Mouse (Mus musculus) hindbrain, embryonic 16.5 days (tissue): Measurements from ENCODE around the gene Tnxb. TPM values are rescaled to one million over a fixed set of nuclear protein-coding genes. Genes with fewer than 3 reads are reported as not detected.

Experiments
- ATAC-seq: fragments of 200-750 bp; cut with Nextera tagmentation; 2 replicates; pipeline ENCODE4 v1.8.0; 2017; ENCODE audit warnings: moderate TSS enrichment, moderate library complexity
- H3K27ac ChIP-seq: fragments of 300-500 bp; sonication (generic); 2 replicates; pipeline ENCODE4 v1.5.1; 2014; ENCODE audit warnings: low read depth, mild to moderate bottlenecking, control low read depth, low read length, moderate library complexity
- H3K27me3 ChIP-seq: fragments of 300-500 bp; sonication (generic); replicated peaks from 2 replicates; pipeline ENCODE4 v1.6.1; 2014; ENCODE audit warnings: low read length; ENCODE audit not compliant: control insufficient read depth, insufficient read depth
- H3K36me3 ChIP-seq: fragments of 300-500 bp; sonication (generic); 2 replicates; pipeline ENCODE4 v1.6.1; 2014; ENCODE audit warnings: mild to moderate bottlenecking, low read length, moderate library complexity, mixed read lengths; ENCODE audit not compliant: control insufficient read depth, insufficient read depth
- H3K4me1 ChIP-seq: fragments of 300-500 bp; sonication (generic); 2 replicates; pipeline ENCODE4 v1.6.1; 2014; ENCODE audit warnings: low read depth, low read length; ENCODE audit not compliant: control insufficient read depth, insufficient read depth
- H3K4me2 ChIP-seq: fragments of 300-500 bp; sonication (generic); 2 replicates; pipeline ENCODE4 v1.6.1; 2014; ENCODE audit warnings: mild to moderate bottlenecking, low read length, control low read depth, moderate library complexity
- H3K4me3 ChIP-seq: fragments of 300-500 bp; sonication (generic); 2 replicates; pipeline ENCODE4 v1.5.1; 2014; ENCODE audit warnings: mild to moderate bottlenecking, low read length, control low read depth, moderate library complexity
- H3K9ac ChIP-seq: fragments of 300-500 bp; sonication (generic); 2 replicates; pipeline ENCODE4 v1.6.1; 2014; ENCODE audit warnings: low read depth, mild to moderate bottlenecking, control low read depth, low read length, moderate library complexity
- H3K9me3 ChIP-seq: fragments of 300-500 bp; sonication (generic); 2 replicates; pipeline ENCODE4 v1.6.1; 2014; ENCODE audit warnings: mild to moderate bottlenecking, low read length, moderate library complexity; ENCODE audit not compliant: control insufficient read depth
- WGBS: fragments of 180-500 bp; shearing (Covaris S2); extraction: QIAGEN DNeasy Blood & Tissue Kit; methylation state at CpG from one replicate; pipeline ENCODE4 v1.1.7; 2014; 5-methylcytosine and 5-hydroxymethylcytosine counted together
- polyA plus RNA-seq: library from polyadenylated mRNA; unstranded; fragments of >200 nt; fragmentation: Nextera tagmentation; extraction: Ambion mirVana; gene quantifications from 2 replicates; pipeline ENCODE4 v1.2.1, GENCODE M21; 2015

Gene Tnxb
- polyA plus RNA-seq = 0.30 and 0.34 TPM in 2 replicates

GRCm38 (mm10) chr17:34670235-34670634 lies at the start of gene Tnxb:
Tnxb (plus strand) TSS chr17:34670535.
- H3K9ac ChIP-seq = peak within 1 kb of the TSS; percentile 54
- peak within 1 kb of the TSS; percentile 44 for H3K4me3 ChIP-seq
- no peaks in the 10 kb centered on the region for H3K9me3 ChIP-seq
- WGBS = 59% methylated on average over 7 of the region's 7 CpGs
- H3K27ac ChIP-seq = no peak within 1 kb of the TSS
- H3K4me1 ChIP-seq = peaks cover 14% of the 10 kb centered on the region
- peaks cover 43% of the 10 kb centered on the region for H3K27me3 ChIP-seq
- ATAC-seq = no peak
- H3K36me3 ChIP-seq = no peaks in the 10 kb centered on the region
- H3K4me2 ChIP-seq = peak within 1 kb of the TSS; percentile 64

- Histone ChIP-seq H3K36me3 (peaks cover 11% of the 10 kb centered on the region; the same call in 1 of the 2 replicates), H3K27me3 (no peaks in the 10 kb centered on the region)
- ATAC-seq = no peak
Observed at GRCm38 (mm10) chr17:34621006-34621405, 49.3 kb upstream of the Tnxb start.

GRCm38 (mm10) chr17:34623161-34623560 lies 47.2 kb upstream of the Tnxb start:
- Histone ChIP-seq H3K4me2 (no peak overlapping the region), H3K4me3 (no peak overlapping the region), H3K36me3 (peaks cover 11% of the 10 kb centered on the region; the same call in 1 of the 2 replicates), H3K9ac (no peak overlapping the region), H3K9me3 (no peaks in the 10 kb centered on the region), H3K27me3 (no peaks in the 10 kb centered on the region), H3K27ac (no peak overlapping the region), H3K4me1 (peaks cover 8% of the 10 kb centered on the region)
- 85% methylated on average over 9 of the region's 9 CpGs for WGBS
- ATAC-seq = no peak

More at GRCm38 (mm10) chr17:34621006-34621405, 49.3 kb upstream of the Tnxb start:
- Histone ChIP-seq H3K4me1 (peaks cover under 1% of the 10 kb centered on the region), H3K4me3 (no peak overlapping the region), H3K4me2 (no peak overlapping the region), H3K9me3 (no peaks in the 10 kb centered on the region), H3K9ac (no peak overlapping the region), H3K27ac (no peak overlapping the region)
- 86% methylated on average over 8 of the region's 8 CpGs for WGBS

- Histone ChIP-seq H3K27ac (no peak overlapping the region), H3K4me2 (no peak overlapping the region), H3K4me1 (peaks cover 25% of the 10 kb centered on the region), H3K9ac (no peak overlapping the region), H3K36me3 (peaks cover 11% of the 10 kb centered on the region; the same call in 1 of the 2 replicates), H3K9me3 (no peaks in the 10 kb centered on the region), H3K27me3 (no peaks in the 10 kb centered on the region), H3K4me3 (no peak overlapping the region)
- 99% methylated on average over 3 of the region's 3 CpGs for WGBS
- ATAC-seq = no peak
Observed at GRCm38 (mm10) chr17:34624981-34625380, 45.4 kb upstream of the Tnxb start.

GRCm38 (mm10) chr17:34626062-34626772 lies 44.1 kb upstream of the Tnxb start:
- H3K36me3 ChIP-seq = 0 out of 2 replicates have a peak, but pooled peaks cover 8% of the 10 kb centered on the region
- peak overlapping the region; percentile 76 for H3K9ac ChIP-seq
- H3K27ac ChIP-seq = peak overlapping the region; percentile 95
- peak overlapping the region; percentile 62 for H3K4me3 ChIP-seq
- peaks cover 35% of the 10 kb centered on the region for H3K4me1 ChIP-seq
- H3K27me3 ChIP-seq = no peaks in the 10 kb centered on the region
- 47% methylated on average over 16 of the region's 16 CpGs for WGBS
- H3K9me3 ChIP-seq = no peaks in the 10 kb centered on the region
- no peak for ATAC-seq
- H3K4me2 ChIP-seq = peak overlapping the region; percentile 84

- peak overlapping the region; percentile 62 for H3K4me3 ChIP-seq
- peak overlapping the region; percentile 84 for H3K4me2 ChIP-seq
- ATAC-seq = peak; percentile 44
- peak overlapping the region; percentile 95 for H3K27ac ChIP-seq
- peaks cover 2% of the 10 kb centered on the region; the same call in 1 of the 2 replicates for H3K27me3 ChIP-seq
- H3K9me3 ChIP-seq = no peaks in the 10 kb centered on the region
- H3K4me1 ChIP-seq = peaks cover 37% of the 10 kb centered on the region
- WGBS = 0% methylated on average over 16 of the region's 18 CpGs
- H3K36me3 ChIP-seq = 0 out of 2 replicates have a peak, but pooled peaks cover 8% of the 10 kb centered on the region
- peak overlapping the region; percentile 76 for H3K9ac ChIP-seq
Observed at GRCm38 (mm10) chr17:34626773-34627092, 43.6 kb upstream of the Tnxb start.

GRCm38 (mm10) chr17:34627093-34627942 lies 43.0 kb upstream of the Tnxb start:
- peaks cover 3% of the 10 kb centered on the region; the same call in 1 of the 2 replicates for H3K27me3 ChIP-seq
- H3K36me3 ChIP-seq = 0 out of 2 replicates have a peak, but pooled peaks cover 8% of the 10 kb centered on the region
- under 1% methylated on average over 43 of the region's 45 CpGs for WGBS
- H3K4me2 ChIP-seq = peak overlapping the region; percentile 84
- H3K4me3 ChIP-seq = peak overlapping the region; percentile 62
- peak; percentile 81 for ATAC-seq
- peak overlapping the region; percentile 95 for H3K27ac ChIP-seq
- H3K9me3 ChIP-seq = no peaks in the 10 kb centered on the region
- H3K4me1 ChIP-seq = peaks cover 43% of the 10 kb centered on the region
- H3K9ac ChIP-seq = peak overlapping the region; percentile 76

- WGBS = 4% methylated on average over 29 of the region's 29 CpGs
- Histone ChIP-seq H3K4me2 (peak within 1 kb of the TSS; percentile 84), H3K27ac (peak within 1 kb of the TSS; percentile 95), H3K9ac (peak within 1 kb of the TSS; percentile 76), H3K4me3 (peak within 1 kb of the TSS; percentile 62), H3K9me3 (no peaks in the 10 kb centered on the region), H3K36me3 (0 out of 2 replicates have a peak, but pooled peaks cover 3% of the 10 kb centered on the region), H3K27me3 (peaks cover 3% of the 10 kb centered on the region; the same call in 1 of the 2 replicates), H3K4me1 (peaks cover 45% of the 10 kb centered on the region)
- no peak for ATAC-seq
Observed at GRCm38 (mm10) chr17:34627943-34628643, 42.2 kb upstream of the Tnxb start, which contains the start of gene Ppt2. Ppt2 (minus strand) TSS chr17:34628510.
